Mouse (Mus musculus) myocyte (in vitro differentiated cells): Measurements from ENCODE around the gene Acbd3. TPM values are rescaled to one million over a fixed set of nuclear protein-coding genes. Genes with fewer than 3 reads are reported as not detected.

Source experiments
- H3K27me3 ChIP-seq: one replicate; pipeline ENCODE4 v1.6.1; 2011; ENCODE audit not compliant: control insufficient read depth, insufficient read depth, insufficient read length
- H3K36me3 ChIP-seq: one replicate; pipeline ENCODE4 v1.6.1; 2011; ENCODE audit not compliant: control insufficient read depth, insufficient read depth
- H3K4me2 ChIP-seq: one replicate; pipeline ENCODE4 v1.6.1; 2011; ENCODE audit warnings: low read depth, control low read depth
- H3K4me3 ChIP-seq: one replicate; pipeline ENCODE4 v1.5.1; 2011; ENCODE audit warnings: mild to moderate bottlenecking, control low read depth, moderate library complexity
- H3K79me2 ChIP-seq: one replicate; pipeline ENCODE4 v1.6.1; 2011; ENCODE audit not compliant: control insufficient read depth, insufficient read depth
- H3ac ChIP-seq: one replicate; pipeline ENCODE4 v1.6.1; 2011; ENCODE audit not compliant: control insufficient read depth, insufficient read length
- CEBPB ChIP-seq: IDR thresholded peaks from 2 replicates; pipeline ENCODE4 v1.6.1; 2011; ENCODE audit warnings: mild to moderate bottlenecking, moderate library complexity; ENCODE audit not compliant: poor library complexity, insufficient read depth, severe bottlenecking
- E2F4 ChIP-seq: IDR thresholded peaks from one replicate; pipeline ENCODE4 v1.6.1; 2011; ENCODE audit warnings: mild to moderate bottlenecking, control low read depth, moderate library complexity; ENCODE audit not compliant: insufficient read depth
- MAX ChIP-seq: IDR thresholded peaks from one replicate; pipeline ENCODE4 v1.6.1; 2011; ENCODE audit warnings: low read depth, mild to moderate bottlenecking, control low read depth
- MYOD1 ChIP-seq, 3 experiments: IDR thresholded peaks; one replicate each; pipeline ENCODE4 v1.6.1; 2011; ENCODE audit warnings: control low read depth in 2 of 3, low read depth in 2 of 3, mild to moderate bottlenecking in 2 of 3, moderate library complexity in 1 of 3; ENCODE audit not compliant: insufficient read length in 2 of 3, control insufficient read depth in 1 of 3
- MYOG ChIP-seq, 3 experiments: IDR thresholded peaks; one replicate each; pipeline ENCODE4 v1.6.1; 2011; ENCODE audit warnings: control low read depth in 2 of 3, low read depth in 2 of 3, mild to moderate bottlenecking in 2 of 3; ENCODE audit not compliant: insufficient read length in 2 of 3, control insufficient read depth in 1 of 3, insufficient read depth in 1 of 3
- POLR2A ChIP-seq: IDR thresholded peaks from one replicate; pipeline ENCODE4 v1.6.1; 2011; ENCODE audit warnings: low read depth, mild to moderate bottlenecking, control low read depth, moderate library complexity; ENCODE audit not compliant: insufficient read length
- POLR2AphosphoS2 ChIP-seq: IDR thresholded peaks from one replicate; pipeline ENCODE4 v1.6.1; 2011; ENCODE audit warnings: low read depth, control low read depth; ENCODE audit not compliant: insufficient read length
- REST ChIP-seq: IDR thresholded peaks from one replicate; pipeline ENCODE4 v1.6.1; 2011; ENCODE audit warnings: mild to moderate bottlenecking, control low read depth, moderate library complexity; ENCODE audit not compliant: insufficient read depth, insufficient read length
- SRF ChIP-seq: IDR thresholded peaks from one replicate; pipeline ENCODE4 v1.6.1; 2011; ENCODE audit warnings: low read depth; ENCODE audit not compliant: control insufficient read depth, insufficient read length
- TCF12 ChIP-seq: IDR thresholded peaks from one replicate; pipeline ENCODE4 v1.6.1; 2011; ENCODE audit warnings: mild to moderate bottlenecking, control low read depth; ENCODE audit not compliant: poor library complexity, insufficient read depth, severe bottlenecking
- TCF3 ChIP-seq: IDR thresholded peaks from one replicate; pipeline ENCODE4 v1.6.1; 2011; ENCODE audit warnings: low read depth, control low read depth; ENCODE audit not compliant: insufficient read length
- USF1 ChIP-seq: IDR thresholded peaks from one replicate; pipeline ENCODE4 v1.6.1; 2011; ENCODE audit warnings: low read depth, mild to moderate bottlenecking, control low read depth, moderate library complexity
- polyA plus RNA-seq: library from polyadenylated mRNA; unstranded; fragments of >200 nt; fragmentation: generic; extraction: Trizol; gene quantifications from one replicate; pipeline ENCODE4 v1.2.1, GENCODE M21; 2012; ENCODE audit warnings: missing spikeins

Gene Acbd3
- polyA plus RNA-seq, 1 experiment: 13.6 TPM

- H3K4me3 ChIP-seq: peak overlapping the region; percentile 50
- H3K4me2 ChIP-seq: peak overlapping the region; percentile 93
- H3K79me2 ChIP-seq: no peaks in the 10 kb centered on the region
- no peaks in the 10 kb centered on the region for H3K36me3 ChIP-seq
- H3K27me3 ChIP-seq: no peaks in the 10 kb centered on the region
- TF ChIP-seq POLR2A (peak; percentile 95), TCF12 (no peak), MYOG (IDR thresholded peaks at IDR 0.05; ENCODE audit: control insufficient read depth in 1 of 3, insufficient read depth in 1 of 3, insufficient read length in 2 of 3, low read depth in 2 of 3) (peak; percentile 2 to 68 (median 43)), MYOD1 (IDR thresholded peaks at IDR 0.05; ENCODE audit: control insufficient read depth in 1 of 3, insufficient read length in 2 of 3, low read depth in 2 of 3) (peak in 2 of 3 experiments; percentile 25 to 55), POLR2AphosphoS2 (peak; percentile 90), E2F4 (no peak), SRF (peak; percentile 33), USF1 (no peak), REST (no peak)
- H3ac ChIP-seq: peak overlapping the region; percentile 25
These were observed 52.0 kb downstream of the Acbd3 start for GRCm38 (mm10) chr1:180777660-180778402.

- peak overlapping the region; percentile 50 for H3K4me3 ChIP-seq
- peak overlapping the region; percentile 93 for H3K4me2 ChIP-seq
- H3K36me3 ChIP-seq: no peaks in the 10 kb centered on the region
- no peaks in the 10 kb centered on the region for H3K27me3 ChIP-seq
- no peaks in the 10 kb centered on the region for H3K79me2 ChIP-seq
- H3ac ChIP-seq: peak overlapping the region; percentile 25
- TF ChIP-seq TCF12: no peak
- TF ChIP-seq MYOG (IDR thresholded peaks at IDR 0.05; ENCODE audit: control insufficient read depth in 1 of 3, insufficient read depth in 1 of 3, insufficient read length in 2 of 3, low read depth in 2 of 3): no peak
- TF ChIP-seq POLR2AphosphoS2: no peak
- TF ChIP-seq SRF: no peak
- no peak for TF ChIP-seq REST
- TF ChIP-seq TCF3: no peak
- TF ChIP-seq POLR2A: no peak
- TF ChIP-seq E2F4: no peak
- no peak for TF ChIP-seq USF1
- TF ChIP-seq CEBPB: no peak
- TF ChIP-seq MAX: no peak
- TF ChIP-seq MYOD1 (IDR thresholded peaks at IDR 0.05; ENCODE audit: control insufficient read depth in 1 of 3, insufficient read length in 2 of 3, low read depth in 2 of 3): no peak
These were observed 52.5 kb downstream of the Acbd3 start for GRCm38 (mm10) chr1:180778403-180778754.

- Histone ChIP-seq H3K27me3 (no peaks in the 10 kb centered on the region), H3K36me3 (no peaks in the 10 kb centered on the region), H3K4me2 (peak overlapping the region; percentile 93), H3ac (no peak overlapping the region), H3K4me3 (peak overlapping the region; percentile 50), H3K79me2 (no peaks in the 10 kb centered on the region)
- TF ChIP-seq MYOD1 (IDR thresholded peaks at IDR 0.05; ENCODE audit: control insufficient read depth in 1 of 3, insufficient read length in 2 of 3, low read depth in 2 of 3) (no peak), CEBPB (no peak), MAX (no peak), USF1 (no peak), POLR2A (no peak), SRF (no peak)
These were observed 53.1 kb downstream of the Acbd3 start for GRCm38 (mm10) chr1:180778941-180779340.

GRCm38 (mm10) chr1:180780291-180780690, 54.4 kb downstream of the Acbd3 start:
- TF ChIP-seq TCF3 (no peak), SRF (no peak), MAX (no peak), E2F4 (no peak), TCF12 (no peak), CEBPB (no peak)

GRCm38 (mm10) chr1:180781250-180781649, 55.4 kb downstream of the Acbd3 start:
- no peaks in the 10 kb centered on the region for H3K27me3 ChIP-seq
- no peak overlapping the region for H3K4me3 ChIP-seq
- no peak overlapping the region for H3ac ChIP-seq
- H3K4me2 ChIP-seq: no peak overlapping the region
- H3K79me2 ChIP-seq: no peaks in the 10 kb centered on the region
- H3K36me3 ChIP-seq: no peaks in the 10 kb centered on the region
- no peak for TF ChIP-seq USF1
- TF ChIP-seq SRF: no peak
- TF ChIP-seq TCF3: no peak
- no peak for TF ChIP-seq POLR2AphosphoS2
- TF ChIP-seq CEBPB: no peak
- TF ChIP-seq MAX: no peak
- TF ChIP-seq E2F4: no peak
- no peak for TF ChIP-seq REST
- no peak for TF ChIP-seq POLR2A

More at GRCm38 (mm10) chr1:180780291-180780690, 54.4 kb downstream of the Acbd3 start:
- Histone ChIP-seq H3K4me2 (no peak overlapping the region), H3K36me3 (no peaks in the 10 kb centered on the region), H3K4me3 (no peak overlapping the region), H3K27me3 (no peaks in the 10 kb centered on the region), H3ac (no peak overlapping the region), H3K79me2 (no peaks in the 10 kb centered on the region)
